Mouse (Mus musculus) forebrain, embryonic 16.5 days (tissue): ENCODE data around the gene Psmc3ip. TPM values are rescaled to one million over a fixed set of nuclear protein-coding genes. Genes with fewer than 3 reads are reported as not detected.
A peak's percentile ranks its signal among the peaks of the same experiment; 100 is the strongest.

Experiments used
- ATAC-seq: fragments of 200-750 bp; cut with Nextera tagmentation; 2 replicates; pipeline ENCODE4 v1.8.0; 2017; ENCODE audit warnings: mild to moderate bottlenecking, moderate library complexity
- H3K27ac ChIP-seq: fragments of 300-500 bp; sonication (generic); 2 replicates; pipeline ENCODE4 v1.5.1; 2014; ENCODE audit warnings: low read length, control low read depth
- H3K27me3 ChIP-seq: fragments of 300-500 bp; sonication (generic); replicated peaks from 2 replicates; pipeline ENCODE4 v1.6.1; 2014; ENCODE audit warnings: low read length; ENCODE audit not compliant: control insufficient read depth, insufficient read depth
- H3K36me3 ChIP-seq: fragments of 300-500 bp; sonication (generic); 2 replicates; pipeline ENCODE4 v1.6.1; 2014; ENCODE audit not compliant: control insufficient read depth, insufficient read depth
- H3K4me1 ChIP-seq: fragments of 300-500 bp; sonication (generic); replicated peaks from 2 replicates; pipeline ENCODE4 v1.6.1; 2014; ENCODE audit warnings: low read length; ENCODE audit not compliant: control insufficient read depth, insufficient read depth
- H3K4me2 ChIP-seq: fragments of 300-500 bp; sonication (generic); 2 replicates; pipeline ENCODE4 v1.6.1; 2014; ENCODE audit warnings: mild to moderate bottlenecking, low read length, control low read depth
- H3K4me3 ChIP-seq: fragments of 300-500 bp; sonication (generic); replicated peaks from 2 replicates; pipeline ENCODE4 v1.5.1; 2014; ENCODE audit warnings: mild to moderate bottlenecking, low read length, control low read depth
- H3K9ac ChIP-seq: fragments of 300-500 bp; sonication (generic); replicated peaks from 2 replicates; pipeline ENCODE4 v1.6.1; 2014; ENCODE audit warnings: low read depth, low read length, control low read depth
- H3K9me3 ChIP-seq: fragments of 300-500 bp; sonication (generic); 2 replicates; pipeline ENCODE4 v1.6.1; 2016; ENCODE audit warnings: low read length; ENCODE audit not compliant: control insufficient read depth
- WGBS: fragments of 180-500 bp; shearing (Covaris S2); extraction: QIAGEN DNeasy Blood & Tissue Kit; methylation state at CpG from one replicate; pipeline ENCODE4 v1.1.7; 2014; 5-methylcytosine and 5-hydroxymethylcytosine counted together
- polyA plus RNA-seq: library from polyadenylated mRNA; unstranded; fragments of >200 nt; fragmentation: Nextera tagmentation; extraction: Ambion mirVana; gene quantifications from 2 replicates; pipeline ENCODE4 v1.2.1, GENCODE M21; 2015

The Psmc3ip gene
- polyA plus RNA-seq, 1 experiment from 2014 or later = 43.6 TPM

DNA sequence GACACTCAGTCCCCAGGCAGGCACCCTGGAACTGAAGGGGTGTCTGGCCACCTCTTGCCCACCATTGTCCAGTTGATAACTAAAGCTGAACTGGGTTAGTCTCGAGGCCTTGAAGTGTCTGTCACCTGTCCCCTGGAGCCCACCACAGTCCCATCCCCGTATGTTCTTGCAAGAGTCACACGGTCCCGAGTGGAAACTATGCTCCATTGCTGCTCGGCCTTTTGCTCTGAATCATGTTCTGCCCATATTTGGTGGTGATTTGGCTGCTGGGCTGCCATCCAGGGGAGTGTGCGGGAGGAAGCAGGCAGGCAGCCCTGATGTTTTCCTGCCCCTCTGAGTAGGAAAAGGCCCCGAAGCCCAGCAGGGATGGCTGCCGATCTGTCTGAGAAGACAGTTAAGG is 35.1 kb downstream of the Psmc3ip start:
- no peaks in the 10 kb centered on the region for H3K27me3 ChIP-seq
- H3K4me3 ChIP-seq = no peak overlapping the region
- peaks cover 13% of the 10 kb centered on the region for H3K36me3 ChIP-seq
- H3K27ac ChIP-seq = peak overlapping the region; percentile 24; the same call in 1 of the 2 replicates
- no peak overlapping the region for H3K4me2 ChIP-seq
- H3K9ac ChIP-seq = no peak overlapping the region
- WGBS = 78% methylated on average over 8 of the region's 8 CpGs
- no peaks in the 10 kb centered on the region for H3K9me3 ChIP-seq
- peaks cover 3% of the 10 kb centered on the region; the same call in 1 of the 2 replicates for H3K4me1 ChIP-seq
- no peak for ATAC-seq

DNA sequence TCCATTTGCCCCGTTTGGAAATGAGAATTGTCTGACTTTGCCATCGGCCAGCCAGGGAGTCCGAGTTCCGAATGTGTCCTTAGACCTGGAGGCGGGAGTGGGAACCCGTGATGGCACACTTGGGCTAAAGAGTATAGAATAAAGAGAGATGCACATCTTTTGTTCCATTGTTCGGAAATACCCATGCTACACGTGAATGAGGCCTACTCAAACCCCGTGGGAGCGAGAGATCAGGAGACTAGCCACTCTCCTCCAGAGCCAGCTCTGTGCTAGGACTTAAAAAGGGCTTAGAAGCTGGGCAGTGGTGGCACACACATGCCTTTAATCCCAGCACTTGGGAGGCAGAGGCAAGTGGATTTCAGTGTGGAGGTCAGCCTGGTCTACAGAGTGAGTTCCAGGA is 35.8 kb downstream of the Psmc3ip start:
- WGBS = 77% methylated on average over 10 of the region's 10 CpGs
- peaks cover 3% of the 10 kb centered on the region; the same call in 1 of the 2 replicates for H3K4me1 ChIP-seq
- H3K27me3 ChIP-seq = no peaks in the 10 kb centered on the region
- no peak overlapping the region for H3K4me2 ChIP-seq
- ATAC-seq = no peak
- H3K9ac ChIP-seq = no peak overlapping the region
- peaks cover 17% of the 10 kb centered on the region for H3K36me3 ChIP-seq
- H3K9me3 ChIP-seq = no peaks in the 10 kb centered on the region
- no peak overlapping the region; the same call in none of the 2 replicates for H3K27ac ChIP-seq
- no peak overlapping the region for H3K4me3 ChIP-seq

DNA sequence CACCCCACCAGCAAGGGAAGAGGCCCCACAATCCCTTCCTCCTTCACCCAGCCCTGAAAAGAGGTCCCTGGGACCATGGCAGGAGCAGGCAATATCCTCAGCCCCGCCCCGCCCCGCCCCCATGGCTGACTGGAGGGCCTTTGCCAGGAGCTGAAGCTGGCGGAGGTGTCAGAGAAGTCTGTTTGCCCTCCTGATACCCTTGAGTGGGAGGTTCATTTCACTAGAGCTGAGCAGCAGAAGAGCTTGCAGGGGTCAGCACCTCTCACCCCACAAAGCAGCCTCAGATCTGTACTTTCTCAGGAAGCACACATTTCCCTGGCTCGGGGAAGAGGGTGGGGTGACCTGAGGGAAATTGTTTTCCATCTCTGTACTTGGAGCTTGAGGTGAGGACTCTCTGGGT is 36.5 kb downstream of the Psmc3ip start:
- no peak for ATAC-seq
- 83% methylated on average over 5 of the region's 5 CpGs for WGBS
- Histone ChIP-seq H3K4me2 (no peak overlapping the region), H3K9ac (no peak overlapping the region), H3K9me3 (no peaks in the 10 kb centered on the region), H3K4me3 (no peak overlapping the region), H3K27ac (no peak overlapping the region), H3K27me3 (no peaks in the 10 kb centered on the region), H3K4me1 (peaks cover 3% of the 10 kb centered on the region; the same call in 1 of the 2 replicates), H3K36me3 (peaks cover 20% of the 10 kb centered on the region)

DNA sequence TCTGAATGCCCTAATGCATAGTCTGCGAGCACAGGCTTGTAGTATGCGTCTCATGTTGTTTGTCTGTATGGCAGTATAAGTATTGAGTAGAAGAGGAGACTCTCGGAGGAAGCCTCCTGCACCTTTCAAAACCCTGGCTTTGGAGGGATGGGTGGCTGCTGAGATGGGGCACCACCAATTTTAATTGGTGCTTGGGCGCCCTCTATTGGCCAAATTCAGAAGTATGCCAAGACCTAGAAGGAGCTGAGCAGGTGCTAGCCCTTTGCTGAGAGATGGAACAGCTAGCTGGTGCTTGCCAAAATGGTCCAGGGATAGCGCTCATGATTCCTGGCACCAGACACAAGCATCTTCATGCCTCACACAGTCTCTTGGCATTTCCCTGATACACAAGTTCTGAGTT is 37.4 kb downstream of the Psmc3ip start:
- Histone ChIP-seq H3K9ac (no peak overlapping the region), H3K4me1 (no peaks in the 10 kb centered on the region), H3K36me3 (peaks cover 24% of the 10 kb centered on the region), H3K27ac (no peak overlapping the region), H3K27me3 (no peaks in the 10 kb centered on the region), H3K4me3 (no peak overlapping the region), H3K9me3 (no peaks in the 10 kb centered on the region), H3K4me2 (no peak overlapping the region)
- WGBS = 31% methylated on average over 5 of the region's 5 CpGs
- ATAC-seq = peak; percentile 31; the same call in 1 of the 2 replicates

DNA sequence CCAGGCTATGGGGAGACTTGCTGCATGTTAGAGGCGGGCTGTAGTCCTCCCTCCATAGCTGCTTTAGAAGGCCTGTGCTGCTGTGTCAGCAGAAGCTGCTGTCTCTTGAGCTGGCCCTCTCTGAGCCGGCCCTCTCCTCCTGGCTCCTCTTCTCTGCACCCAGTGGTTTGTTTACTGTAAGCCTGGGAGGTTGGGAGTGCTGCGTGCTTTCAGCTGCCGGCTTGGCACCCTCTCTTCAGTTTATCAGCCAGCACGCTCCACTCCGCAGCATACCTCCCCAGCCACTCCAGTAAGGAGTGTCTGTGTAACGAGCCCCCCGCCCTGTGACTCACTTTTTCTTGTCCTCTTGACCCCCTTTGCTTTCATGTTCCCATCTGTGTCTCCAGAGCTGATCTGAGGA is 38.4 kb downstream of the Psmc3ip start:
- H3K4me2 ChIP-seq = no peak overlapping the region
- H3K27me3 ChIP-seq = no peaks in the 10 kb centered on the region
- peaks cover 20% of the 10 kb centered on the region for H3K36me3 ChIP-seq
- no peak for ATAC-seq
- 55% methylated on average over 8 of the region's 8 CpGs for whole genome bisulfite sequencing
- no peaks in the 10 kb centered on the region for H3K4me1 ChIP-seq
- H3K4me3 ChIP-seq = no peak overlapping the region
- H3K9ac ChIP-seq = no peak overlapping the region
- no peaks in the 10 kb centered on the region for H3K9me3 ChIP-seq
- no peak overlapping the region for H3K27ac ChIP-seq

DNA sequence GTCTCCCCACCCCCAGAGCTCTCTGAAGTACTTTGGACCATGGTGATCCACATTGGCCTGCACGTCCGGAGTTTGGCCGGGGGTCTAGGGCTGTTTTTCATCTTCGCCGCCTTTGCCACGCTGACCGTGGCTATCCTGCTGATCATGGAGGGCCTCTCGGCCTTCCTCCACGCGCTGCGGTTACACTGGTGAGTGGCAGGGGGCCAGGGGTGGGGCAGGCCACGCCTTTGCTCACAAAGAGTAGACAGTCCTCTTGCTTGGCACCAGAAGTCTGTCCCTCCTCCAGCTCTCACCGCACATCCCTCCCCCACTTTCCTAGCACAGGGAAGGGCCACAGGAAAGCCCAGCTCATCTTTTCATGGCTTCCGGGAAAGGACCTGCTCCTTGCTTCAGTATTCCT is 39.8 kb downstream of the Psmc3ip start:
- Histone ChIP-seq H3K36me3 (peaks cover 20% of the 10 kb centered on the region), H3K27me3 (no peaks in the 10 kb centered on the region)
- WGBS = 86% methylated on average over 14 of the region's 14 CpGs

DNA sequence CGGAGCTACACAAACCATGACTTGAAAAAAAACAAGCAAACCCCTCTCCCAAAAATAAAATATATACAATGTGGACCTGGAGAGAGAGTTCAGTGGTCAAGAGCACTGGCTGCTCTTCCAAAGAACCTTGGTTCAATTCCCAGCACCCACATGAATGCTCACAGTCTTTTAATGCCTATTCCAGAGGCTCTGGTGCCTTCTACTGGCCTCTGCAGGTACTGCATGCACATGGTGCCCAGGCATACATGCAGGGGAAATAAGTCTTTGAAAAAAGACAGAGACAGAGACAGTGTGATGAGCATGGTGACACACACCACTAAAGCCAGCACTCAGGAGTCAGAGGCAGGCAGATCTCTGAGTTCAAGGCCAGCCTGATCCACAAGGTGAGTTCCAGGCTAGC is 41.3 kb downstream of the Psmc3ip start:
- H3K4me1 ChIP-seq = no peaks in the 10 kb centered on the region
- WGBS = 91% methylated on average over 1 of the region's 1 CpGs

More for the DNA sequence above, 39.8 kb downstream of the Psmc3ip start:
- no peaks in the 10 kb centered on the region for H3K4me1 ChIP-seq
- ATAC-seq = no peak
- no peak overlapping the region for H3K4me2 ChIP-seq
- H3K27ac ChIP-seq = no peak overlapping the region
- no peak overlapping the region for H3K4me3 ChIP-seq
- H3K9ac ChIP-seq = no peak overlapping the region
- no peaks in the 10 kb centered on the region for H3K9me3 ChIP-seq

DNA sequence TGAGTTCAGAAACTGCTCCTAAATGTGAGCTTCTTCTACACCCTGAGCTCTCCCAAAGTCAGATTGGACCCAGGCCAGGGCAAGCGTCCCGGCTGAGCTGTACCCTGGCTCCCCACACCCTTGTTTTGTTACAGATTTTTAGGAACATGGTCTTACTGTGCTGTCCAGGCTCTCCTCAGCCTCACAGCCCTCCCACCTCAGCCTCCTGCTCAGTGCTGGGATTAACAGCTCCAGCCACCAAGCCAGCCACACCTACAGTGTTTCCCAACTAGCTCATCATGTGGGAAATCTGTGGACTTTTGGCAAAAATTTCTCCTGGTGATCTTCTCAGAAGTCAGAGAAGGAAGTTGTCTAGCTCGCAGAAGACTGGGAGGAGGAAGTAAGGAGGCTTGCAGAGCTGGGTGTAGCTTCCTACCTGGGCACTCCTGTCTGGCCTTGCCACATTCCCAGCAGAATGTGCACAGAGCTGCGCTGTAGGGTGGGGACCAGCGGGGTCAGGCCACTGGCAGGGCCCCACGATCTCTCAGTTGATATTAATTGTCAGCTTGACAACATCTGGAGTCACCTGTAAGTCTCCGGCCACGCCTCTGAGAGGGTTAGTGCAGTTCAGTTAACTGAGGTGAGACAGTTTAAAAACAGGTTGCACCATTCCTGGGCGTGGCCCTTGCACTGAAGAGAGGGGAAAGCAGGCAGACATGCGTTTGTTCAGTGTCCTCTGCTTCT is 42.3 kb downstream of the Psmc3ip start:
- H3K9ac ChIP-seq = no peak overlapping the region
- no peak overlapping the region for H3K4me2 ChIP-seq
- H3K36me3 ChIP-seq = peaks cover 29% of the 10 kb centered on the region
- ATAC-seq = no peak
- no peaks in the 10 kb centered on the region for H3K27me3 ChIP-seq
- H3K9me3 ChIP-seq = no peaks in the 10 kb centered on the region
- no peak overlapping the region for H3K27ac ChIP-seq
- 91% methylated on average over 10 of the region's 10 CpGs for WGBS
- no peaks in the 10 kb centered on the region for H3K4me1 ChIP-seq
- no peak overlapping the region for H3K4me3 ChIP-seq

More for the DNA sequence above, 41.3 kb downstream of the Psmc3ip start:
- no peak overlapping the region for H3K4me2 ChIP-seq
- ATAC-seq = no peak
- peaks cover 28% of the 10 kb centered on the region for H3K36me3 ChIP-seq
- no peak overlapping the region for H3K9ac ChIP-seq
- no peaks in the 10 kb centered on the region for H3K9me3 ChIP-seq
- no peak overlapping the region for H3K27ac ChIP-seq
- no peaks in the 10 kb centered on the region for H3K27me3 ChIP-seq
- H3K4me3 ChIP-seq = no peak overlapping the region

DNA sequence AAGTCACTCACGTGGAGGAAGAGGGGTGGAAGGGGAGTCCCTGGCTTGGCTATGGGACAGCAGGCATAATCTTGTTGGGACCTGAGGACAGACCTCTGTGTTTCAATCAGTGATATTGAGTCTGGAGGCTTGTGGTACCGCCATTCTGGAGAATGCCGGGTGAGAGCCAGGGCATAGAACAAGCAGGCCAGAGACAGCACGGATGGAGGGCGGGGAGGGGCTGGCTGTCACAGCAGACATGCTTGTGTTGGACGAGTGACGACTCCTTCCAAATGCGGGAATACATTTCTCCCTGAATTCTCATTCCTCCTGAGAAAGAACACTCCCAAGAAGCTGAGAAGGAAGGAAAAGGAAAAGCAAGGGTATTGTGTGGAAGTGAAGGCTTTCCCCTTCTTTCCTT is 43.6 kb downstream of the Psmc3ip start:
- no peaks in the 10 kb centered on the region for H3K27me3 ChIP-seq
- H3K4me2 ChIP-seq = no peak overlapping the region
- no peak overlapping the region for H3K27ac ChIP-seq
- peaks cover 32% of the 10 kb centered on the region for H3K36me3 ChIP-seq
- ATAC-seq = no peak
- no peak overlapping the region for H3K4me3 ChIP-seq
- no peaks in the 10 kb centered on the region for H3K4me1 ChIP-seq
- no peak overlapping the region for H3K9ac ChIP-seq
- H3K9me3 ChIP-seq = no peaks in the 10 kb centered on the region
- 80% methylated on average over 8 of the region's 8 CpGs for WGBS
